Mouse (Mus musculus) spleen, adult 2 months (tissue): ENCODE data around the gene Thada.

Source experiments
- CTCF ChIP-seq: fragments of 200-500 bp; IDR thresholded peaks from 2 replicates; pipeline ENCODE4 v1.5.1; 2011; ENCODE audit warnings: mild to moderate bottlenecking, inconsistent platforms; ENCODE audit not compliant: insufficient read depth, insufficient read length, insufficient replicate concordance; ENCODE audit errors: extremely low read depth
- POLR2A ChIP-seq: fragments of 200-500 bp; IDR thresholded peaks from 2 replicates; pipeline ENCODE4 v1.6.1; 2011; ENCODE audit warnings: low read depth, low read length, inconsistent platforms

- TF ChIP-seq CTCF: no peak
- no peak for TF ChIP-seq POLR2A
Observed at GRCm38 (mm10) chr17:84196329-84196728, 269.7 kb downstream of the Thada start.
